Mouse (Mus musculus): ENCODE measurements at regions not wholly inside any gene's neighbourhood (a gene's known extent, or its start where the extent isn't known, plus 50 kb on each side); places are given as distances from the start of the nearest gene placed in this dataset.
"Not testable (repeated sequence)": the region's sequence is repeated elsewhere in the genome, so short reads cannot be mapped to it uniquely, and the experiment has no call there.

GRCm38 (mm10) chr1:95857110-95857509 is 189.7 kb upstream of the St8sia4 start:
- Histone ChIP-seq H3K27me3 (ENCODE audit: control insufficient read depth, insufficient read depth, low read length) (no peaks in the 10 kb centered on the region), H3K4me2 (ENCODE audit: low read length) (no peak overlapping the region), H3K9me3 (ENCODE audit: control insufficient read depth, low read length) (no peaks in the 10 kb centered on the region), H3K9ac (replicated peaks; ENCODE audit: low read length) (no peak overlapping the region), H3K27ac (replicated peaks; ENCODE audit: low read depth, low read length) (no peak overlapping the region), H3K36me3 (ENCODE audit: control insufficient read depth, insufficient read depth, low read length) (no peaks in the 10 kb centered on the region), H3K4me1 (ENCODE audit: control insufficient read depth, insufficient read depth, low read length) (no peaks in the 10 kb centered on the region), H3K4me3 (replicated peaks; ENCODE audit: low read depth, low read length) (no peak overlapping the region)
- ATAC-seq (ENCODE audit: low FRiP score, low TSS enrichment) (no peak), DNase-seq (no peak)
- 96% methylated on average over 1 of the region's 1 CpGs for WGBS

- Histone ChIP-seq H3K27ac (replicated peaks; ENCODE audit: low read depth, low read length) (no peak overlapping the region), H3K27me3 (ENCODE audit: control insufficient read depth, insufficient read depth, low read length) (no peaks in the 10 kb centered on the region), H3K4me3 (replicated peaks; ENCODE audit: low read depth, low read length) (no peak overlapping the region), H3K4me2 (ENCODE audit: low read length) (no peak overlapping the region), H3K4me1 (ENCODE audit: control insufficient read depth, insufficient read depth, low read length) (no peaks in the 10 kb centered on the region), H3K9ac (replicated peaks; ENCODE audit: low read length) (no peak overlapping the region), H3K36me3 (ENCODE audit: control insufficient read depth, insufficient read depth, low read length) (no peaks in the 10 kb centered on the region), H3K9me3 (ENCODE audit: control insufficient read depth, low read length) (no peaks in the 10 kb centered on the region)
- no peak for DNase-seq
- no peak for ATAC-seq (ENCODE audit: low FRiP score, low TSS enrichment)
- WGBS, result 69% methylated on average over 1 of the region's 1 CpGs
Observed at GRCm38 (mm10) chr1:95834652-95835051, 167.3 kb upstream of the St8sia4 start.

- not testable (repeated sequence) for H3K27me3 ChIP-seq (ENCODE audit: control insufficient read depth, insufficient read depth, low read length); H3K36me3 ChIP-seq (ENCODE audit: control insufficient read depth, insufficient read depth, low read length); H3K4me3 ChIP-seq (replicated peaks; ENCODE audit: low read depth, low read length); DNase-seq; H3K27ac ChIP-seq (replicated peaks; ENCODE audit: low read depth, low read length); H3K9ac ChIP-seq (replicated peaks; ENCODE audit: low read length); H3K4me2 ChIP-seq (ENCODE audit: low read length); H3K4me1 ChIP-seq (ENCODE audit: control insufficient read depth, insufficient read depth, low read length); H3K9me3 ChIP-seq (ENCODE audit: control insufficient read depth, low read length)
- WGBS, result no CpG with 5 or more reads among the region's 6 CpGs
- ATAC-seq (ENCODE audit: low FRiP score, low TSS enrichment), result peak; percentile 34; the same call in 1 of the 2 replicates
Observed at GRCm38 (mm10) chr1:95830694-95831093, 163.3 kb upstream of the St8sia4 start.

Data from midbrain, embryonic 14.5 days (tissue).